Mouse (Mus musculus): ENCODE results near the gene Usf2. TPM values are rescaled to one million over a fixed set of nuclear protein-coding genes. Genes with fewer than 3 reads are reported as not detected.
A peak's percentile ranks its signal among the peaks of the same experiment; 100 is the strongest.

Usf2 gene
- total and polyA plus RNA-seq, 3 experiments = 103 to 135 (median 110) TPM

DNA sequence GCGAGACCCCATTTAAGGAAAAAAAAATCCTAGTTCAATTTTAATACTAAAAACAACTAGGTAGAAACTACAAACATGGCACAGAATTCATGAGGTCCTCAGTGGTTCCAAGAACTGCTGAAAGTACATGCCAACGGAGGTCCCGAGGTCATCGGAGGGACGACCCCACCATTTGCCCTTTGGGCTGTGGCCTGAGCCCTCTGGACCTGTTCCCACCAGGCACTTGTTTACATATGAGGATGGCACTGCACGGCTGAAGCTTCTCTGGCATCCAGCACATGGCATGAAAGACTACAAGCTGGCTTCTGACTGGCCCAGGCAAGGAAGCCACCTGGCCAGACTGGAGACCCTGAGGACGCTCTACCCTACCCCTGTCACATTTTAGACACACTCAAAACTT is 7.8 kb upstream of the Usf2 start:
- Histone ChIP-seq H3K36me3 (ENCODE audit: control insufficient read depth, insufficient read depth, low read length) (no peaks in the 10 kb centered on the region), H3K9ac (ENCODE audit: low read depth, low read length) (no peak overlapping the region), H3K4me1 (ENCODE audit: control insufficient read depth, insufficient read depth, low read length) (no peaks in the 10 kb centered on the region; the same call in 1 of the 2 replicates), H3K4me3 (no peak overlapping the region), H3K27me3 (ENCODE audit: control insufficient read depth, insufficient read depth, low read length) (no peaks in the 10 kb centered on the region), H3K27ac (no peak overlapping the region), H3K79me2 (replicated peaks; ENCODE audit: control insufficient read depth, insufficient read depth, low read length) (no peaks in the 10 kb centered on the region)
- intact Hi-C loops (cut with DNase I) = no loop called here
- no peak for DNase-seq
- WGBS = 87% methylated on average over 7 of the region's 7 CpGs
- TF ChIP-seq POLR2A (IDR thresholded peaks at IDR 0.05; ENCODE audit: insufficient read depth, low read depth, low read length) (no peak), EP300 (IDR thresholded peaks at IDR 0.05; ENCODE audit: insufficient read depth, low read depth, low read length) (no peak), CTCF (IDR thresholded peaks at IDR 0.05) (no peak)

DNA sequence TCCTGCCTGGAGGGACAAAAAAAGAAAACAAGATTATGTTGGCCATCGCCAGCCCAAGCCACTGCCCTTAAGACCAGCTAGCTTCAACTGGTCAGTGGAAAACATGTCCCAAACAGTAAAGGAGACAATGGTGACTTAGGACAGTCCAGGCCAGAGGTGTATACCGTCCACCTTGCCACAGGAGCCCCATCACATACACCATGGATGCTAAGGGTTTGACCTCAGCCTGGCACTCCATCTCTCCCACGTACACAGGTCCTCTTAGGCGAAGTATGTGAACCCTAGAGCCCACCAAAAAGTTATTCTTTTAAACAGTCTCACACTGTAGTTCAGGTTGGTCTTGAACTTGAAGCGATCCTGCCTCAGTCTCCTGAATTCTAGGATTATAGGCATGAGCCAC is 6.3 kb upstream of the Usf2 start:
- DNase-seq = no peak
- no peaks in the 10 kb centered on the region for H3K27me3 ChIP-seq (ENCODE audit: control insufficient read depth, insufficient read depth, low read length)
- no peak overlapping the region for H3K9ac ChIP-seq (ENCODE audit: low read depth, low read length)
- WGBS = 87% methylated on average over 5 of the region's 5 CpGs
- H3K4me3 ChIP-seq = no peak overlapping the region
- intact Hi-C loops (cut with DNase I) = no loop called here
- no peak overlapping the region for H3K27ac ChIP-seq
- H3K79me2 ChIP-seq (replicated peaks; ENCODE audit: control insufficient read depth, insufficient read depth, low read length) = no peaks in the 10 kb centered on the region
- no peak for TF ChIP-seq EP300 (IDR thresholded peaks at IDR 0.05; ENCODE audit: insufficient read depth, low read depth, low read length)
- no peak for TF ChIP-seq CTCF (IDR thresholded peaks at IDR 0.05)
- TF ChIP-seq POLR2A (IDR thresholded peaks at IDR 0.05; ENCODE audit: insufficient read depth, low read depth, low read length) = no peak; the same call in 1 of the 2 replicates
- H3K36me3 ChIP-seq (ENCODE audit: control insufficient read depth, insufficient read depth, low read length) = no peaks in the 10 kb centered on the region
- peaks cover 4% of the 10 kb centered on the region for H3K4me1 ChIP-seq (ENCODE audit: control insufficient read depth, insufficient read depth, low read length)

DNA sequence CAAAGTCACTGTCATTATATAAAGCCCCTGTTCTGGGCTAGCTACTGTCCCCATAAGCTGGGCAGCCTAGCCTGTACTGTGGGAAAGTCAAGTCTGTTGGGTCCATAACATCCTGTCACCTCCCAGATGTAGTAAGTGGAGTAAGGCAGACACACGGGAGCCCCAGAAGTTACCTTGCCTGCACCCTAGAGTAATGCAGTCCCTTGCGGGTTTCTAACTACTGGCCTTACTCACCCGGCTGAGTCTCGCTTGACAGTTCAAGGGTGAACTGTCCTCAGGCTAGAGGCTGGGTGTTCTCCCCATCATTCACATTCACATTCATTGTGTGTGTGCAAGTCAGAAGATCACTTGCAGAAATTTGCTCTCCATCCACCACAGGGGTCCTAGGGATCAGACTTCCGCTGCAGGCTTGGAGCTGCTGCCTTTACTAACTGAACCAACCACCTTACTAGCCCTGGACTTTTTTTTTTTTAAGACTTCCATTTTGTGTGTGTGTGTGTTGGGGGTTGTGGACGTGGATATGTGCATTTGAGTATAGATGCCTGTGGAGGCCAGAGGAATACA is 3.3 kb upstream of the Usf2 start:
- TF ChIP-seq CTCF (IDR thresholded peaks at IDR 0.05) = no peak
- 0 out of 2 replicates have a peak, but pooled peaks have one; percentile 26 for TF ChIP-seq POLR2A (IDR thresholded peaks at IDR 0.05; ENCODE audit: insufficient read depth, low read depth, low read length)
- Histone ChIP-seq H3K27me3 (ENCODE audit: control insufficient read depth, insufficient read depth, low read length) (no peaks in the 10 kb centered on the region), H3K4me3 (no peak overlapping the region), H3K4me1 (ENCODE audit: control insufficient read depth, insufficient read depth, low read length) (peaks cover 4% of the 10 kb centered on the region), H3K9ac (ENCODE audit: low read depth, low read length) (no peak overlapping the region), H3K36me3 (ENCODE audit: control insufficient read depth, insufficient read depth, low read length) (no peaks in the 10 kb centered on the region), H3K79me2 (replicated peaks; ENCODE audit: control insufficient read depth, insufficient read depth, low read length) (no peaks in the 10 kb centered on the region), H3K27ac (no peak overlapping the region)
- WGBS = 82% methylated on average over 6 of the region's 6 CpGs
- DNase-seq = no peak
- intact Hi-C loops (cut with DNase I) = loop anchor here (5.0 to 10.0 kb wide), 4 partner anchors 82 to 365 kb away; partner anchors contain the start of genes Fxyd5 and Zbtb32

DNA sequence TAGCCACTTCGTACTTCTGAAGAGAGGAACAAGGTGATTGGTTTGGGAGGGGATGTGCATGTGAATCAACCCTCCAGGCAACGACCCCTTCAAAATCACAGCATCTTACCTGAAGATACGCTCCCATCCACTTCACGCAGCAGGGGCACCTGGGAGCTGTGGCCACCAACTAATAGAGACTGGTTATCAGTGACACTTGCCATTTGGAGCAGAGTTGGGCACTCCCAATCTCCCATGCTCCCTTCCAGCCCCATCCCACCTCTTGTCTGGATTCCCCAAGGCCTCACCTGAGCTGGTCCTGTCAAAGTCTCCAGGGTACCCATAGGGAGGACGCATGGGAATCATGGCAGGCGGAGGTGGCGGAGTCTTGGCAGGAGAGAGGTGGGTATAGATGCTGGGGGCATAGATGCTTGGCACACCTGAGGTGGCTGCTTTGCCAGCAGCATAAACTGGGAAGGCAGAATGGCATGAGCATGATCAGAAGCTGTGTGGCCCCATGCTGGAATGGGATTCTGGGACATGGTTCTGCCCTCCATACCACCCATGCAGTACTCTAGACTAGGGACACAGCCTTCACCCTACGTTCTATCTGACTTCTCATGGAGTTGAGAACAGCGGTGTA is 2.4 kb upstream of the Usf2 start:
- Histone ChIP-seq H3K4me3 (no peak overlapping the region), H3K27ac (no peak overlapping the region), H3K27me3 (ENCODE audit: control insufficient read depth, insufficient read depth, low read length) (no peaks in the 10 kb centered on the region), H3K36me3 (ENCODE audit: control insufficient read depth, insufficient read depth, low read length) (no peaks in the 10 kb centered on the region), H3K4me1 (ENCODE audit: control insufficient read depth, insufficient read depth, low read length) (peaks cover 4% of the 10 kb centered on the region), H3K79me2 (replicated peaks; ENCODE audit: control insufficient read depth, insufficient read depth, low read length) (no peaks in the 10 kb centered on the region), H3K9ac (ENCODE audit: low read depth, low read length) (no peak overlapping the region)
- intact Hi-C loops (cut with DNase I) = loop anchor here (5.0 to 10.0 kb wide), 4 partner anchors 82 to 364 kb away; partner anchors contain the start of genes Fxyd5 and Zbtb32
- no peak for DNase-seq
- TF ChIP-seq EP300 (IDR thresholded peaks at IDR 0.05; ENCODE audit: insufficient read depth, low read depth, low read length) (no peak), CTCF (IDR thresholded peaks at IDR 0.05) (no peak), POLR2A (IDR thresholded peaks at IDR 0.05; ENCODE audit: insufficient read depth, low read depth, low read length) (no peak)
- 95% methylated on average over 9 of the region's 9 CpGs for WGBS

DNA sequence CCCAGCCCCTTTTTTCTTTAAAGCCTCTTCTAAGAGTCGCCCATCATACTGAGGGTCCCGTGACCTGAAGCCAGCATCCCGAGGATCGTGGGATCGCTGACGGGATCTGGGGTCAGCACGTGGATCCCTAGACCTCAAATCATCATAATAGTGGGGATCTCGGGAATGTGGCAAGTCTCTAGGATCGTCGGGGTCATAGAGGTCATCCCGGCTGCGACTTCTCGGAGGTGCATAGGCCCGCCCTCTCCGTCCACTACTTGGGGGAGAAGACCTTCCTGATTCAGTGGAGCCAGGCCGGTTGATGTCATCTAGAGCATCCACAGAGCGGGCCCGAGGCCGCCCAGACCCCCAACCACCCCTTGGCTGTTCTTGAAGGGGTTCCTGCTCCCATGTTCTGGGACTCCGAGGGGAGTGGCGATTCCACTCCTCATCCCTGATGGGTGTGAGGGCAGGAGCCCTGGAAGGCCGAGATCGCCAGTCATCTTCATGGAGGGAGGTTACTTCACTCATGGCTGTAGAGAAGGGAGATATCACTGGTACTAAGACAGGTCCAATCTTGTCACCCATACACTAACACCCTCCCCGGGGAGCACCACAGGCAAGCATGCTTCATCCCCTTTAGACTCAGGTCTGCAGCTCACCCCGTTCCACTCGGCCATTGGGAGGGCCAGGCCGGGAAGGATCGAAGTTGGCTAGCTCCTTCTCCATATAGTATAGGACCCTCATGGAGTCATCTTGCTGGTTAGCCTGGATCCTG is 1.7 kb upstream of the Usf2 start:
- H3K79me2 ChIP-seq (replicated peaks; ENCODE audit: control insufficient read depth, insufficient read depth, low read length) = no peaks in the 10 kb centered on the region
- TF ChIP-seq POLR2A (IDR thresholded peaks at IDR 0.05; ENCODE audit: insufficient read depth, low read depth, low read length) (no peak), CTCF (IDR thresholded peaks at IDR 0.05) (no peak), EP300 (IDR thresholded peaks at IDR 0.05; ENCODE audit: insufficient read depth, low read depth, low read length) (no peak)
- H3K27me3 ChIP-seq (ENCODE audit: control insufficient read depth, insufficient read depth, low read length) = no peaks in the 10 kb centered on the region
- DNase-seq = peak in 1 of 2 experiments; percentile 32
- peak overlapping the region; percentile 70 for H3K4me3 ChIP-seq
- H3K9ac ChIP-seq (ENCODE audit: low read depth, low read length) = peak overlapping the region; percentile 56
- intact Hi-C loops (cut with DNase I) = loop anchor here (5.0 to 10.0 kb wide), 4 partner anchors 81 to 363 kb away; partner anchors contain the start of genes Fxyd5 and Zbtb32
- peaks cover 4% of the 10 kb centered on the region for H3K4me1 ChIP-seq (ENCODE audit: control insufficient read depth, insufficient read depth, low read length)
- peak overlapping the region; percentile 100 for H3K27ac ChIP-seq
- 74% methylated on average over 28 of the region's 28 CpGs for WGBS
- H3K36me3 ChIP-seq (ENCODE audit: control insufficient read depth, insufficient read depth, low read length) = no peaks in the 10 kb centered on the region
